Mouse (Mus musculus): Measurements from ENCODE around the gene Atp6ap1l.
"Not testable (repeated sequence)": the region's sequence is repeated elsewhere in the genome, so short reads cannot be mapped to it uniquely, and the experiment has no call there.

Gene Atp6ap1l

GRCm38 (mm10) chr13:90905176-90905575 is at the start of gene Atp6ap1l:
Gene Atp6ap1l, minus strand, starts transcription at chr13:90905355.
- no peak for DNase-seq (ENCODE audit: extremely low spot score)

- no peak for DNase-seq (ENCODE audit: extremely low spot score)
These were observed 34.4 kb upstream of the Atp6ap1l start for GRCm38 (mm10) chr13:90939600-90939999.

GRCm38 (mm10) chr13:90939192-90939591 is 34.0 kb upstream of the Atp6ap1l start:
- DNase-seq (ENCODE audit: extremely low spot score): no peak

GRCm38 (mm10) chr13:90935852-90936251 is 30.7 kb upstream of the Atp6ap1l start:
- DNase-seq (ENCODE audit: extremely low spot score): no peak

GRCm38 (mm10) chr13:90933256-90933655 is 28.1 kb upstream of the Atp6ap1l start:
- no peak for DNase-seq (ENCODE audit: extremely low spot score)

- DNase-seq (ENCODE audit: extremely low spot score): peak; percentile 64
These were observed 24.7 kb upstream of the Atp6ap1l start for GRCm38 (mm10) chr13:90929847-90930246.

- DNase-seq (ENCODE audit: extremely low spot score): not testable (repeated sequence)
These were observed 23.1 kb upstream of the Atp6ap1l start for GRCm38 (mm10) chr13:90928266-90928665.

- DNase-seq (ENCODE audit: extremely low spot score): peak; percentile 14
These were observed 21.9 kb upstream of the Atp6ap1l start for GRCm38 (mm10) chr13:90926938-90927633.

GRCm38 (mm10) chr13:90926125-90926765 is 21.1 kb upstream of the Atp6ap1l start:
- DNase-seq (ENCODE audit: extremely low spot score): peak; percentile 22

GRCm38 (mm10) chr13:90925191-90925590 is 20.0 kb upstream of the Atp6ap1l start:
- peak; percentile 25 for DNase-seq (ENCODE audit: extremely low spot score)

- DNase-seq (ENCODE audit: extremely low spot score): no peak
These were observed 18.9 kb upstream of the Atp6ap1l start for GRCm38 (mm10) chr13:90924072-90924471.

- DNase-seq (ENCODE audit: extremely low spot score): peak; percentile 17
These were observed 18.5 kb upstream of the Atp6ap1l start for GRCm38 (mm10) chr13:90923617-90924016.

- DNase-seq (ENCODE audit: extremely low spot score): peak; percentile 94
These were observed 17.8 kb upstream of the Atp6ap1l start, which contains the start of gene Rps23 for GRCm38 (mm10) chr13:90922751-90923612. Gene Rps23, plus strand, starts transcription at chr13:90922958.

- no peak for DNase-seq (ENCODE audit: extremely low spot score)
These were observed 9.6 kb upstream of the Atp6ap1l start for GRCm38 (mm10) chr13:90914721-90915120.

- DNase-seq (ENCODE audit: extremely low spot score): no peak
These were observed 8.6 kb upstream of the Atp6ap1l start for GRCm38 (mm10) chr13:90913675-90914192.

GRCm38 (mm10) chr13:90912760-90913674 is 7.9 kb upstream of the Atp6ap1l start:
- no peak for DNase-seq (ENCODE audit: extremely low spot score)

- DNase-seq (ENCODE audit: extremely low spot score): no peak
These were observed 2.2 kb upstream of the Atp6ap1l start for GRCm38 (mm10) chr13:90907376-90907775.

GRCm38 (mm10) chr13:90896821-90897220 is 8.3 kb downstream of the Atp6ap1l start:
- no peak for DNase-seq (ENCODE audit: extremely low spot score)

GRCm38 (mm10) chr13:90896098-90896497 is 9.1 kb downstream of the Atp6ap1l start:
- DNase-seq (ENCODE audit: extremely low spot score): no peak

GRCm38 (mm10) chr13:90894819-90895218 is 10.3 kb downstream of the Atp6ap1l start:
- DNase-seq (ENCODE audit: extremely low spot score): no peak

- DNase-seq (ENCODE audit: extremely low spot score): no peak
These were observed 15.0 kb downstream of the Atp6ap1l start for GRCm38 (mm10) chr13:90890111-90890510.
